Mouse (Mus musculus) left cerebral cortex, adult 18-20 months (tissue): ENCODE data around the gene Cped1. TPM values are rescaled to one million over a fixed set of nuclear protein-coding genes. Genes with fewer than 3 reads are reported as not detected.
"Not testable (repeated sequence)": the region's sequence is repeated elsewhere in the genome, so short reads cannot be mapped to it uniquely, and the experiment has no call there.

Experiments used
- DNase-seq, 2 experiments: peaks; one replicate each; pipeline ENCODE4 v3.0.0; 2021 to 2022; ENCODE audit warnings: low spot score in 2 of 2, mixed read lengths in 1 of 2
- total RNA-seq, 2 experiments: library from RNA; stranded (reverse); gene quantifications; 2 replicates each; pipeline ENCODE4 v1.2.3; 2021

Cped1 gene
- total RNA-seq, 2 experiments from 2014 or later = 3.7 to 5.9 TPM

GRCm38 (mm10) chr6:22025584-22026357, 40.1 kb downstream of the Cped1 start:
- DNase-seq = no peak

- no peak for DNase-seq
Measured at GRCm38 (mm10) chr6:22026358-22026673, 40.6 kb downstream of the Cped1 start.

- DNase-seq = no peak
Measured at GRCm38 (mm10) chr6:22026761-22027594, 41.3 kb downstream of the Cped1 start.

- DNase-seq = no peak
Measured at GRCm38 (mm10) chr6:22027854-22028253, 42.1 kb downstream of the Cped1 start.

GRCm38 (mm10) chr6:22030381-22030780, 44.7 kb downstream of the Cped1 start:
- DNase-seq = no peak

GRCm38 (mm10) chr6:22033188-22033587, 47.5 kb downstream of the Cped1 start:
- no peak for DNase-seq

- no peak for DNase-seq
Measured at GRCm38 (mm10) chr6:22035408-22035807, 49.7 kb downstream of the Cped1 start.

GRCm38 (mm10) chr6:22035895-22036294, 50.2 kb downstream of the Cped1 start:
- DNase-seq = no peak

- no peak for DNase-seq
Measured at GRCm38 (mm10) chr6:22036396-22036795, 50.7 kb downstream of the Cped1 start.

- DNase-seq = no peak
Measured at GRCm38 (mm10) chr6:22036911-22037310, 51.2 kb downstream of the Cped1 start.

- no peak for DNase-seq
Measured at GRCm38 (mm10) chr6:22037441-22038050, 51.8 kb downstream of the Cped1 start.

- DNase-seq = not testable (repeated sequence)
Measured at GRCm38 (mm10) chr6:22039666-22040065, 54.0 kb downstream of the Cped1 start.

GRCm38 (mm10) chr6:22044880-22045605, 59.3 kb downstream of the Cped1 start:
- DNase-seq = no peak

GRCm38 (mm10) chr6:22047101-22047500, 61.4 kb downstream of the Cped1 start:
- no peak for DNase-seq

GRCm38 (mm10) chr6:22049093-22049492, 63.4 kb downstream of the Cped1 start:
- DNase-seq = no peak

- DNase-seq = no peak
Measured at GRCm38 (mm10) chr6:22051526-22051925, 65.8 kb downstream of the Cped1 start.

- no peak for DNase-seq
Measured at GRCm38 (mm10) chr6:22053014-22053413, 67.3 kb downstream of the Cped1 start.

GRCm38 (mm10) chr6:22064341-22064740, 78.6 kb downstream of the Cped1 start:
- DNase-seq = no peak

- DNase-seq = peak; percentile 3 to 4
Measured at GRCm38 (mm10) chr6:22070603-22071322, 85.0 kb downstream of the Cped1 start.

- DNase-seq = no peak
Measured at GRCm38 (mm10) chr6:22071323-22071840, 85.7 kb downstream of the Cped1 start.
